Mouse (Mus musculus) hematopoietic stem cell, adult 5-6 weeks (primary cell): ENCODE results near the gene Gm10964. TPM values are rescaled to one million over a fixed set of nuclear protein-coding genes. Genes with fewer than 3 reads are reported as not detected.

Experiments
- ATAC-seq, 2 experiments: fragments of 125-278 bp in 1 of 2; replicated peaks in 1 of 2; 2 replicates each; pipeline ENCODE4 v1.8.0; 2016 to 2017; ENCODE audit warnings: inconsistent platforms in 2 of 2, mild to moderate bottlenecking in 2 of 2, moderate number of reproducible peaks in 2 of 2, low read depth in 1 of 2, moderate TSS enrichment in 1 of 2; ENCODE audit not compliant: low FRiP score in 2 of 2, poor library complexity in 2 of 2, severe bottlenecking in 2 of 2, insufficient read depth in 1 of 2, low TSS enrichment in 1 of 2
- total RNA-seq: library from RNA; stranded (forward); fragments of 172-1452, 232-1000 nt; gene quantifications from 2 replicates; pipeline ENCODE4 v1.2.3, GENCODE M21; 2017

Gene Gm10964
- total RNA-seq, 1 experiment from 2014 or later, result not detected

DNA sequence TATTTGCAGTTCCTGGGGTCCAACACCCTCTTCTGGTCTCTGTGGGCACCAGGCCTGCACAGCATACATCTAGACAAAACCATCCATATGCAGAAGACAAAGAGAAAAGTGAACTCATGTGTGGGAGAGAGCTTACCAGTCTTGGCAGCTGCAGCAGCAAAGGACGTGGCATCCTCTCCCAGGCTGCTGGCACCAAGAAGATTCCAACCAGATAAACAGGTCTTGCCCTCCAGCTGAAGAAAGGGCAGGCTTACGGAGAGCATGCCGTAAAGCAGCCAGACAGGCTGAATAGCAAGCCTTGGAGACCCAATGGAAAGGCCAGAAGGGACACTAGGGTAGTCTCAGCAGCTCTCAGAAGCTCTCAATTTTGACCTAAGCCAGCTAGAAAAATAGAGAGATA lies 7.0 kb upstream of the Gm10964 start:
- ATAC-seq, result no peak

DNA sequence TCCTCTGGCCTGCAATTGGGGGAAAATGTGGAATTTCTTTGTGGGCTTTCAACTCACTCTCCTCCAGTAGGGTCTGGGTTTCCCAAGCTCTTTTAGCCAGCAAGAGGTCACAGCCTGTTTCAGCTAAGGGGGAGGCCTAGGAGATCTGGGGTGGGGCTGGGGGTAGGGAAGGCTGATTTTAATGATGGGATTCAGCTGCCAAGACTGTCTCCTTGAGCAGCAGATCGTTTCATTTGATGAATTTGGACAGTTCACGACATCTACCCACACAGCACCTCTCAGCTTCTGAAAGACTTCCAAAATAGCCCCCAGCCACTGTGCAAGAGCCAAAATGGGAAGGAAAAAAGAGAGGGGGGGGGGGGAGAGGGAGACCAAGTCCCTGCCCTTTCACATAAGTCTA lies 6.0 kb upstream of the Gm10964 start:
- no peak for ATAC-seq

DNA sequence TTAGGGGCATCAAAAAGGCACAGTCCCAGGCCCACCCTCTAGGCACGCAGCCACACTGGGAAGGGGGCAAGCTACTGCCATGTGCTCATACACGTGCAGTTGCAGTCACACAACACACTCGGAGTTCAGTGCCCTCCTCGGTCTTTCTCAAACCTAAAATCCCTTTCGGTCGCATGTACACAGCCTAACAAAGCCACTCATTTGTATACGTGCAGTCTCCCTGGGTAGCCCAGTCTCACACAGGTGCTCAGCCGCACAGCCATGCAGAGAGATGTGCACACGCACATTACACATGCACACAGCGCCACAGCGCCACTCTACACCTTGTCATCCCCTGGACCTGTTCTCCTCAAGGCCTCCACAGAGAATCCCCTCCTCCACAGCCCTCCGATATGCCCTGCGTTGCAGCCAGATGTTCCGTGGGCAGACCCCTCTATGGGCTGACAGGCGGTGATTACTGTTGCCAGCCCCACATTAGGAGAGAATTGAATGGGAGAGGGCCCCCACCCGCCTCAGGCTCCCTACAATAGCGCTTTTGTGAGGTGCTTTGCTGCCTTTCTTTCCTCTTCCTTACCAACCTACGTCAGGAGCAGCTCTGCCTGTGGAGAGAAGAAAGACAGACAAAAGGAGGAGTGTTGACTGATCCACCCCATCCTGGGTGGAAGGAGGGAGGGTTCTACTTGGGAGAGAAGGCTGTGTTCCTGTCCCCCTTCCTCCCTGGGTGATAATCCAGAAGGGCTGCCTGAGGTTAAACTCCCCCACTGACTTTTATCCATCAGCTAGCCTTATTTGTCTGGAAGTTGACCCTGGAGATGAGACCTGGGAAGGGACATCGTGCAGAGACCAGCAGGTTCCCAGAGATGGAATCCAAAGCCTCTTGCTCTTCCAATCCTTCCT lies 5.1 kb upstream of the Gm10964 start:
- ATAC-seq, result no peak

DNA sequence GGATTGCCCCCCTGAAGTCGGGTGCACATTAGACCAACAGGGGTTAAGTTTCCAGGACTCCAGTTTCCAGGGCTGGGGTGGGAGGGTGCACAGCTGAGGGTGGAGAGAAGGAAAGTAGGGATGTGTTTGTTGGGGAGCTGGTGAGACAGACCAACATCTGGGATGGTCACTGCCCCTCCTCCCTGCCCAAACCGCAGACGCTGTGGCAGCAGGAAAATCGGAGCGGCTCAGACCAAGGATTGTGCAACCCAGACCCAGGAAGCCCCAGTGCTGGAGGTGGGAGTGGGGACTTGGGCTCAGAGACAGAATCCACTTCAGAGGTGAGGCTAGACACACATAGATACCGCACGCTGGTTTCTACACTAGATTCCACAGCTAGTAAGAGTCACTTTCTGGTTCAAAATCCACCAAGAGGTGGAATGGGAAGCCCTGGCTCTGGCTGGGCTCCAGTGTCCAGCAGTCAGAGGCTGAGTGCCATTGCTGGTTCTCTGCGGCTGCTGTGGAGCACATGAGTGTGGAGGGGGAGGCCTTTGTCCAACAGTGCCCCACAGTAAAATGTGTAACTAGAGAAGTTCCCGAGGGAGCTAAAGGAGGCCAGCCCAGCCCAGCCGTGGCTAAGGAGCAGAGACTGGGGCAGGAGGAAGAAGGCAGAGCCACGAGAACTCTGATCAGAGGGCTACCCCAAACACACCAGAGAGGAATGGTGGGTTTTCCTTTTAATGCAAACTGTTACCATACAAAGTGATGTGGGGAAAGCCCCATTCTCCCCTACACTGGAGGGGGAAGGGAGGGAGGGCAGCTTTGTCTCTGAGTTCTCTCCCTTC lies 4.3 kb upstream of the Gm10964 start:
- ATAC-seq, result no peak

DNA sequence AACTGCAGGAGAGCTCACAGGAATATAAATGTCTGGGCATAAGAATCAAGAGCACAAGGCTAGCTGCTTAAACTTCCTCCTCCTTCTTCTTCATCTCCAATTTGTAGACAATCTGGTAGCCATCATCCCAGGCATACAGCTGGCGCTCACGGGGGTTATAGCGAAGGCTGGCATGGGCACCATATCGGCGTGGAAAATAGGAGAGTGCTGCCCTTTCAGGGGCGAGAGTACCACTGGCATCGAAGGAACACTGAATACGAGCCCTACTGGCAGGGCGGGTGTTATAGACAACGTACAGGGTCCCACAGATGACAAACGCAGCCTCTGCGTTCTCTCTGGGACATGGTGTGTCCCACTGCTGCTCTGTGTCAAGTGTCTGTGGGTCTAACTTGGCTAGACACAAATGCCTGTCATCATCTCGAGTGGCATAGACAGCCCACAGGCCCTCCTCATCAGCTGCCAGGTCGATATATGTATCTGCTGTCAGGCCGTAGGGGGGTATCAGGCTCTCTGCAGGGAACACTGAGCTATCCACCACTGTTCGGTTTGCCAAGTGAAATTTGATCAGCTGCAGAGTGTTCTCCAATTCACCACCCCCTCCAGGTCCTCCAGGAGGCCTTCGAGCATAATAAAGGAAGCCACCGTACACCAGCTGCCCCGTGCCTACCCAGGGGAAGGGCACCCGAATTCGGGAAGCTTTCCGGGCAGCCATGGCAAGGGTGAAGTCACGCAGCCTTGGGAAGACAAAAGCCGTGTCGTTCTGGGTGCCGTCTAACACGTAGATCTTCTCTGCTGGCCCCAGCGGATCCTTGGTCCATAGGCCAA lies 3.2 kb upstream of the Gm10964 start:
- ATAC-seq, result no peak

DNA sequence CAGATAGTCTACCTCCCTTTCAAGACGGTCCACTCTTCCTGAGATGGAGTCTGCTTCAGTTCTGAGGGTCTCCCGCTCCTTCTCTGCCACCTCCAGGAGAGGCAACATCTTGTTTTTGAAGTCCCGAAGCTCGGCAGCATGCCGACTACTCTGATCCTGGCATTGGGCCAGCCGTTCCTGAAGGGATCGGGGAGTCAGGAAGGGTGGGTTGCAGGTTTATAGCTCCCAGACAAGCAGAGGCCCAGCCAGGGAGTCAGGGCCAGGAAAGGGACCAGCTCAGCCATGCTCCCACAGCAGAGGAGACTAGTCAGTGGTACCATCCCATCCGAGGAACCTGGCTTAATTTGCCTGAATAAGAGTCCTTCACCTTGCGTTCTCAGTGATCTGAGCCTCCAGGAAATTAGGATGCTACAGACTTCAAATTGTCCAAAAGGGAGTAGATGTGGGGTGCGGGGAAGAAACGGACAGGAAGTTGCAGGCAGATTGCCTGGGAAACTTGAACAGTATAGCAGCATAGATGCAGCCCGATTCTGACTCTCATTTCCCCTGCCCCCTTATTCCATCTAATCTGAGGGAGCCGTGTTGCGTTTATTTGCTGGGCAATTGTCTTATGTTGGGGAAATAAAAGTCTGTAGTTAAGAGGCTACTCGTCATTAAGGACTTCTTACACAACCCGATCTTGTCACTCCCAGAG lies 2.0 kb upstream of the Gm10964 start:
- ATAC-seq, result no peak

DNA sequence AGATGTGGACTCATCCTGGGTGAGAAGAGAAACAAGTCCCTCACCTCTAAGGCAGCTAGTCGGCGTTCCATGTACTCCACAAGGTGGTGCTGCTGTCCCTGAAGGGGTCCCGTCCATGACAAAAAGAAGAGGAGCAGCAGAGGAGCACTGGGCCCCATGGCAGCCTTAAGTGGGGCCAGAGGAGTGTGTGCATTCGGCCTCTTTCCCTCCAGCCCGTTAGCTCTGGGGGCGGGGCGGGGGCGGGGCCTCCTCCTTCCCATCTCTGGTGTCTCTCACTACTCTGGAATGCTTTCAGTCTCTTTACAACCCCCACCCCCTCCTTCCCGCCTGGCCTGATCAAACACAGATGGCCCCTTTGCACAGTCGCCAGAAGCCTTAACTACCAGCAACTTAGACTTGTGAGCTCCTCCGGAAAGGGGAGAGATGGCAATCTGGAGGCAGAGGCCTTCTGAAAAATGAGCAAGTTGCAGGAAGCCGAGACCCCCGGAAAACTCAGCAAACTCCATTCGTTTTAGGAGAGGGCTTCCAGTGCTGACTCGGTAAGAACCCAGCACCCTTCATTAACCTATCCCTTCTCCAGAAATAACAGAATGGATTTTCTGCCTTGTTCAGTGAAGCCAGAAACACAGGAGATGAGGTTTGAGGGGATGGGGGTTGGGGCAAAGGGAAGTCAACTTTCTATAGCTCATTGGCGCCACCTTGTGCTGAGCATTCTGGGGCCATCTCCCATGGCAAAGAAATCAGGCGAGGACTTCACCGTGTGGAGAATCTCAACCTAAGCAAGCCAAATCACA lies 1.2 kb upstream of the Gm10964 start, which contains the start of gene Olfml3:
Gene Olfml3 (minus strand): TSS at position 224 of the 794 bp plus-strand sequence.
- peak; percentile 74 to 86 for ATAC-seq

DNA sequence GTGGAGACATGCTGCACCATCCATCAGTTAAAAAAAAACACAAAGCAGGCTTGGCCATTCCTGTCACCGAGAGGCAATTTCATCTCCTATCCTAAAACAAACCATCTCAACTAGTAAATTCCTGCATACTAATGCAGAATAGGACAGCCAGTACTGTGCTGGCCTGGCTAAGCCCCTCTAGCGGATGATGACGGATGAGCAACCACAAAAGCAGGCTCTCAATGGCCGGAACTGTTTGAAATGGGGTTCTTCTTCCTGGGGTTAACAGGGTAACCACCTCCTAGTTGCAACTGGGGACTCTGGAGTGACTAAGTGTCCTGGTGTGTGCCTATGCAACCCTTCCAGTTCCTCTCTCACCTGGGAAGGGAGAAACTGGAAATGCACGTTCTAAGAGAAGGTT lies 1.2 kb downstream of the Gm10964 start:
- no peak for ATAC-seq

DNA sequence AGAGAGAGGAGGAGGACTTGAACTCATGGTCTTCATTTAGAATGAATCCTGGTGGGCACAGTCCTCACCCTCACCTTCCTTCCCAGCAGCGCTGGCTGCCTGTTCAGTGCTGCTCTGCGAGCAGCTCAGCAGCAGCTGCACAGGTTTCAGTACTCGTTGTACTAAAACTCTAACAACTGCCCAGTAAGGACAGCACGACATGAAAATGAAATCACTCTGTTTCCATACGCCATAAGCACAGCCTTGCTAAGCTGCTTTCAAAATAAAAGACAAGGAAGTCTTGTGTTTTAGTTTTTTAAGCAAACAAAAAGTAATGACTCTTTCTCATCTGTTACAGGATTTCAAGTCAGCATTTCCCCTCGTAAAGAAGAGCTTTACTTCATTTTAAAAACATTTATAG lies 4.0 kb downstream of the Gm10964 start:
- ATAC-seq, result no peak

DNA sequence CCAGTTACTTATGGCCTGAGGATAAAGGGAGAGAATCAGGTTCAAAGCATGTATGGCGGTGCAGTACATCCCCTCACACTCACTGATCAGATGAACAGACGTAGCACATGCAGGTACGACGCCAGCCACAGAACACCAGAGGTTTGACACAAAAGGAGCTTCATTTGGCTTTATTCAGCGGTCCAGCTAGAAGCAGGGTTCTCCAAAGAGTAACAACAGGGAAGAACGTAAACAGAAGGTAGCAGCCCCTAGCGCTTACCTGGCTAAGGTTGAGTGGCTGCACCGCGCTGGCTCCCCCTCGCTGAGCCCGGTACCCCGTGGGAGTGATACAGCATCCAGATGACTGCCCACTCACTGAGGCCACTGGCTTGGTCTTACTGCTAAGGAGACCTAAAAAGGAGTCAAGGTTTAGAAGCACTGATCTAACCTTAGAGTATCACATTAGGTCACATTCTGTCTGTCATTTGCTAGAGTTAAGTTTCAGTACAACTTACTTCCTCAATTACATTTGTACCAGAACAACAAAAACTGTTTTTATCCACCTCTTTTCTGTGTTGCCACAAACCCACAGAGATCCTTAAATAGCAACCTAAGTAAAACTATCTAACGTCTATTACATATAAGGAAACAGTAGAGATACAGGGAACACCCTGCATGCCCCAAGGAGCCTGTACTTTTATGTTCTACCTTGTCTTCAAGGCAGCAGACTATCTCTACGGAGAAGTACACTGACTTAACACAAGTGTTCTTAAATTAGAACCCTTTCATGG lies 6.0 kb downstream of the Gm10964 start:
- ATAC-seq, result peak; percentile 29 to 30; a peak in 2 of 4 replicates

DNA sequence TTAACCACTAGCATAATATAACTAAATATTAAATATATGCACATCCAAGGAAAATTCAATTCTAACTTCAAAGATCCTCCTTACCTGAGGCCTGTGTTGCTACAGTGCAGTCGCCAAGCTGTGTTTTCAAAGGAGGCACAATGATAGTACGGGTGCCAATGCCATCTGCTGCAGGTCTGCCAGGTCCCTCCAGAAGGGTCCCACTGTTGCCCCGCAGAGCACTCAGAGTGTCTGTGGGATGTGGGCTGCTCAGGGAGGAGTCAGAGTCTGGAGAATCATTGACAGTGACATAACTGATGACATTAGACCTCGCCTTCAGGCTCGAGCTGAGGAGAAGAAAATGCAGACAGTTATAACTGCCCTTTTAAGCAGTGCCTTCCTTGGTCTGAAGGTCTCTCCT lies 7.5 kb downstream of the Gm10964 start:
- no peak for ATAC-seq

DNA sequence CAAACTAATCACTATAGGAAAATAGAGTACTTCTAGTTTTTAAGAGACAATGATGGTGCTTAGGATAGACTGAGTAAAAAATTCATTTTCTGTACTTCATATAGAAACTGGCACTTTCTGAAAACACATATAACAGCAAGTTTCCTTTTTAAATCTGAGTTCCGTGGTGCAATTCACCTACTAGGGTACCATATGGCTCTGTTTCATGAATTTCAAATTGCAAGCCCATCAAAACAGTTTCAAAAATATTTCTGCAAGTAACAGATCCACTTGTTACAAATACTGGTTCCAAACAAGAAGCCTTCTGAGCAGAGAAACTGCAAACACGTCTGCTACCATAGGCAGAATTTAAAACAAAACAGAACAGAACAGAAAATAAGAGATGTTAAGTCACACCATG lies 12.4 kb downstream of the Gm10964 start:
- ATAC-seq, result no peak

DNA sequence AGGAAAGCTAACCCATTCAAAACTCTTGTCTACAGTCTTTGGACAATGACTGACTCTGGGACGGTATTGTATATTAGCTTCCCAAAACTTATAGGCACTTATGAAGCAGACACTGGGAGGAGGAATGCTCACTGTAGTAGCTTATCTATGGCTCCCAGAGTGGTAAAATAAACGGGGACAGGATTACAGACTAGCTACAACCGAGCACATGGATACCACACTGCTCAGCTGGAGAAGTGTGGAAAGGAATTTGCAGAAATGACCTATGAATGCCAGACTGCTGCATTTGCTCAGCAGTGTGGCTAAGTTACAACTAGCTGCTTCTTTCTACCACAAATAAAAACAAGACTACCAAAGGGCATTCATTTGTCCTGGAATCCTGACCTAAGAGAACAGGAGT lies 16.2 kb downstream of the Gm10964 start:
- no peak for ATAC-seq

DNA sequence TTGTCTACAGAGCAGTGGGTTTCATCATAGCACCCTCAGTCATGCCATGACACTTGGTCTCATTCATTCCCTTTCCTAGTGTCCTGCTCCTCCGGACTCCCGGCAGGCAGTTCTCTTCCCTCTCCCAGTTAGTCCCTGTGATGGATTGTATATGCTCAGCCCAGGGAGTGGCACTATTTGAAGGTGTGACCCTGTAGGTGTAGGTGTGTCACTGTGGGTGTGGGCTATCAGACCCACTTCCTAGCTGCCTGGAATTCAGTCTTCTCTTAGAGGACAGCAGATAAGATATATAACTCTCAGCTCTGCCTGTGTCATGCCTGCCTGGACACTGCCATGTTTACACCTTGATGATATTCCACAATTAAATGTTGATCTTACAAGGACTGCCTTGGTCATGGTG lies 17.8 kb downstream of the Gm10964 start:
- ATAC-seq, result no peak

DNA sequence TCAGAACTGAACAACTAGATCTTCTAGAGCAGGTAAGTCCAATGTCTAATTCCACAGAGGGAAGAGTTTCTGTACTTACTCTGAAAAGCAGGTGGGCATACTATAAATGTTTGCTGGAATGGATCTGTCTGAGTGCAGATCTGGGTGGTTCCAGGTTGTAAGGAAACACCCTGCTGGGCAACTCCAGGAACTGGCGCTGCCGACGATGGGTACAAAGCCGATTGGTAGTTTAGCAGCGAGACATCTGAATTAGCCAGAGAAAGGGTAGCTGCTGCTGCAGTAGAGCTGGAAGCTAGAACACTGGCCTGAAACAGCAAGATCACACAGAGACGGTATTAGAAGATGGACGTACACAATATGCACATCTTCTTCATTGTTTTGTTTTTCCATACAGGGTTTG lies 19.3 kb downstream of the Gm10964 start:
- no peak for ATAC-seq
